Mouse (Mus musculus) heart, adult 11 months (tissue): ENCODE results near the gene Otulin.
A peak's percentile ranks its signal among the peaks of the same experiment; 100 is the strongest.

Experiments
- DNase-seq: peaks from one replicate; pipeline ENCODE4 v3.0.0; 2022

Otulin gene

GRCm38 (mm10) chr15:27577915-27578780, 52.3 kb downstream of the Otulin start:
- peak; percentile 92 for DNase-seq

- no peak for DNase-seq
Measured at GRCm38 (mm10) chr15:27576886-27577285, 53.6 kb downstream of the Otulin start.

- DNase-seq, result peak; percentile 93
Measured at GRCm38 (mm10) chr15:27575932-27576331, 54.6 kb downstream of the Otulin start.

GRCm38 (mm10) chr15:27574992-27575781, 55.3 kb downstream of the Otulin start:
- DNase-seq, result peak; percentile 94

- DNase-seq, result peak; percentile 99
Measured at GRCm38 (mm10) chr15:27571179-27571578, 59.3 kb downstream of the Otulin start.

GRCm38 (mm10) chr15:27570385-27570784, 60.1 kb downstream of the Otulin start:
- peak; percentile 91 for DNase-seq

- peak; percentile 89 for DNase-seq
Measured at GRCm38 (mm10) chr15:27569924-27570323, 60.6 kb downstream of the Otulin start.

GRCm38 (mm10) chr15:27568371-27568770, 62.1 kb downstream of the Otulin start:
- DNase-seq, result no peak

- no peak for DNase-seq
Measured at GRCm38 (mm10) chr15:27567356-27567755, 63.1 kb downstream of the Otulin start.

GRCm38 (mm10) chr15:27565626-27566185, 64.8 kb downstream of the Otulin start:
- peak; percentile 89 for DNase-seq

- no peak for DNase-seq
Measured at GRCm38 (mm10) chr15:27564106-27565100, 66.1 kb downstream of the Otulin start.

- DNase-seq, result peak; percentile 89
Measured at GRCm38 (mm10) chr15:27560315-27560714, 70.2 kb downstream of the Otulin start.

- no peak for DNase-seq
Measured at GRCm38 (mm10) chr15:27558456-27559147, 71.9 kb downstream of the Otulin start.

GRCm38 (mm10) chr15:27553554-27553953, 76.9 kb downstream of the Otulin start:
- DNase-seq, result no peak

GRCm38 (mm10) chr15:27552129-27552700, 78.3 kb downstream of the Otulin start:
- DNase-seq, result peak; percentile 92

GRCm38 (mm10) chr15:27551117-27552114, 79.1 kb downstream of the Otulin start:
- peak; percentile 96 for DNase-seq

GRCm38 (mm10) chr15:27550358-27550992, 80.0 kb downstream of the Otulin start:
- no peak for DNase-seq

- no peak for DNase-seq
Measured at GRCm38 (mm10) chr15:27549878-27550277, 80.6 kb downstream of the Otulin start.

GRCm38 (mm10) chr15:27549071-27549470, 81.4 kb downstream of the Otulin start:
- peak; percentile 90 for DNase-seq
